Mouse (Mus musculus) midbrain, embryonic 10.5 days (tissue): ENCODE data around the gene Pgpep1l. TPM values are rescaled to one million over a fixed set of nuclear protein-coding genes. Genes with fewer than 3 reads are reported as not detected.
"Not testable (repeated sequence)": the region's sequence is repeated elsewhere in the genome, so short reads cannot be mapped to it uniquely, and the experiment has no call there.

Experiments
- DNase-seq: peaks from one replicate; pipeline ENCODE4 v3.0.0-alpha.2; 2017; ENCODE audit warnings: low spot score
- H3K27ac ChIP-seq: fragments of 300-500 bp; sonication (generic); replicated peaks from 2 replicates; pipeline ENCODE4 v1.5.1; 2016; ENCODE audit warnings: mild to moderate bottlenecking
- H3K27me3 ChIP-seq: fragments of 300-500 bp; sonication (generic); 2 replicates; pipeline ENCODE4 v1.6.1; 2016; ENCODE audit warnings: low read depth, mild to moderate bottlenecking; ENCODE audit not compliant: poor library complexity, severe bottlenecking
- H3K36me3 ChIP-seq: fragments of 300-500 bp; sonication (generic); 2 replicates; pipeline ENCODE4 v1.6.1; 2016; ENCODE audit warnings: mild to moderate bottlenecking, moderate library complexity
- H3K4me1 ChIP-seq: fragments of 300-500 bp; sonication (generic); 2 replicates; pipeline ENCODE4 v1.6.1; 2016
- H3K4me3 ChIP-seq: fragments of 300-500 bp; sonication (generic); 2 replicates; pipeline ENCODE4 v1.5.1; 2016; ENCODE audit warnings: mild to moderate bottlenecking, moderate library complexity
- H3K9me3 ChIP-seq: fragments of 300-500 bp; sonication (generic); replicated peaks from 2 replicates; pipeline ENCODE4 v1.6.1; 2016; ENCODE audit warnings: mild to moderate bottlenecking
- WGBS: fragments of 180-500 bp; shearing (Covaris S2); methylation state at CpG from one replicate; pipeline ENCODE4 v1.1.7; 2016; 5-methylcytosine and 5-hydroxymethylcytosine counted together
- polyA plus RNA-seq: library from polyadenylated mRNA; unstranded; fragments of >200 nt; fragmentation: Nextera tagmentation; extraction: Ambion mirVana; gene quantifications from 2 replicates; pipeline ENCODE4 v1.2.1, GENCODE M21; 2016

Pgpep1l gene
- polyA plus RNA-seq, 1 experiment from 2014 or later, result not detected

DNA sequence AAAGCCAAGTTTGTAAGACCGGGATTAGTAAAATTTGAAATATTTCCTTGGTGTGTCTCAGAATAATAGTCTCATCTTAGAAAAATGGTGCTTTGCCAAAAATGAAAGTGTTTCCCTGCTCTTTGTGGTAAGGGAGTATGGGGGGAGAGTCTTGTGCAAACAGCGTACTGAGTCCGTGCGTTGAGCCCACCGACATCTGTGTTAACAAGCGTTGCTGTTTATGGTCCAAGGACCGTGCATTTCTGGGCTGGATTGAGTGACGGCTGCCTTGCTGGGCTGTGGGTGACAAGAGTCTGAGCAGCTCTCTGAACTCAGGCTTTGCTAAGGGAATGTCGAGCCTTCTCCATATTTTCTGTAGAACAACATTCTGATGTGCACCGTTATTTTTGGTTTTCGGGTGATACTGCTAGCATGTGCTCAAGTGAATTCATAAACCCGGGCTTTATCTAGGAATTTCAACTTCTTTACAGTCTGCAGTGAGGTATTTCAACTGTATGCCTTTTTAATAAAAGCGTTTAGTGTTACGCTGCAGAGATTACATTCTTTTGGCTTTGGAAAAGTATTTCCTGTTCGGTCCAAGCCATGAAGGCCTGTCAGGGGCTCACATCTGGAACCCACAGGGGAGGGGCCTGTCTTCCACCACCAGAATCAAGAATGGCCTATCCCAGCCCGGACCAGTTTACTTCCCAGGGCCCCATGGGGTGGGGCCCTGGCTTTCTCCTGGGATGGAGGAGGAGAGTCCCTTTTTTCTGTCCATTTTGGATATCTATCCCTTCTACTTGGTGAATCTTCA lies 30.2 kb upstream of the Pgpep1l start:
- Histone ChIP-seq H3K27me3 (no peaks in the 10 kb centered on the region), H3K27ac (no peak overlapping the region), H3K4me1 (no peaks in the 10 kb centered on the region), H3K9me3 (no peaks in the 10 kb centered on the region), H3K4me3 (no peak overlapping the region), H3K36me3 (no peaks in the 10 kb centered on the region)
- no peak for DNase-seq
- 84% methylated on average over 16 of the region's 16 CpGs for WGBS

DNA sequence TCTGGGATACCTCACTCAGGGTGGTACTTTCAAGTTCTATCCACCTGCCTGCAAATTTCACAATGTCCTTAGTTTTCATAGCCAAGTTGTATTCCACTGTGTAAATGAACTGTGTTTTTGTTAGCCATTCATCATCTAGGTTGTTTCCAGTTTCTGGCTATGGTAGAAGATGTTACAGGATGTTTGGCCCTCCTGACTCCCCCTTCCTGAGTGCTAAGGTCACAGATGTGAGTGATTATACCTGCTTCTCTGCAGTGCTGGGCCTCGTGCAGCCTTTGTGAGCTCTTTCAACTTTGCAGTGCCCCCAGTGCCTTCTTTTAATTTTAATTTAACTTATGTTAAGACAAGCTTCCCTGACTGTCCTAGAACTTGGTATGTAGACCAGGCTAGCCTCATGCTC lies 27.6 kb upstream of the Pgpep1l start:
- no peak for DNase-seq
- Histone ChIP-seq H3K27ac (no peak overlapping the region), H3K9me3 (no peaks in the 10 kb centered on the region), H3K4me1 (no peaks in the 10 kb centered on the region), H3K4me3 (no peak overlapping the region), H3K27me3 (no peaks in the 10 kb centered on the region), H3K36me3 (no peaks in the 10 kb centered on the region)
- 57% methylated on average over 1 of the region's 1 CpGs for WGBS

DNA sequence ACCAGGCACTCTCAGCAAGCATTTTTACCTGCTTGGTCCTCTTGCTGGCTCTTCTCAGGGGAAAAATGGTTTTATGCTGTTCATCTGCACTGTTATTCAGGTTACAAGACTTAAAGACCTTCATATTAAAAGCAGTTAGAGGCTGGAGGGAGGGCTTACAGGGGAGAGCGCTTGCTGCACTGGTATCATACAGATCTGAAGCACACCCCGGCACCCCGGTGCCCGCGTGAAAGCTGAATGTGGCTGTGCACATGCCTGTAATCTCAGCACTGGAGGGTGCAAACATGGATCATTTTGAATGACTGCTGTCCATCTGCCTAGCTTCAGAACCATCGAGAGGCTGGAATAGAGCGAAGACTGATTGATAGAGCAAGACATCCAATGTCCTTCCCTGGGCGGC lies 25.0 kb upstream of the Pgpep1l start:
- H3K27ac ChIP-seq, result no peak overlapping the region
- H3K9me3 ChIP-seq, result no peaks in the 10 kb centered on the region
- DNase-seq, result no peak
- H3K4me1 ChIP-seq, result no peaks in the 10 kb centered on the region
- no peaks in the 10 kb centered on the region for H3K27me3 ChIP-seq
- WGBS, result 94% methylated on average over 8 of the region's 8 CpGs
- no peaks in the 10 kb centered on the region for H3K36me3 ChIP-seq
- no peak overlapping the region for H3K4me3 ChIP-seq

DNA sequence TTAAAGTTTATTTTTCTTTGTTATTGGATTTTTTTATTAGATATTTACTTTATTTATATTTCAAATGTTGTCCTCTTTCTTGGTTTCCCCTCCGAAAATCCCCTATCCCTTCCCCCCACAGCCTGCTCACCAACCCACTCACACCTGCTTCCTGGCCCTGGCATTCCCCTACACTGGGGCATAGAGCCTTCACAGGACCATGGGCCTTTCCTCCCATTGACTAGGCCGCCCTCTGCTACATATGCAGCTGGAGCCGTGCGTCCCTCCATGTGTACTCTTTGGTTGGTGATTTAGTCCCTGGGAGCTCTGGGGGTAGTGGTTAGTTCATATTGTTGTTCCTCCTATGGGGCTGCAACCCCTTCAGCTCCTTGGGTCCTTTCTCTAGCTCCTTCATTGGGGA lies 24.0 kb upstream of the Pgpep1l start:
- not testable (repeated sequence) for DNase-seq, H3K27ac ChIP-seq, H3K4me1 ChIP-seq, H3K27me3 ChIP-seq, H3K4me3 ChIP-seq, H3K36me3 ChIP-seq, H3K9me3 ChIP-seq
- WGBS, result 95% methylated on average over 4 of the region's 4 CpGs

DNA sequence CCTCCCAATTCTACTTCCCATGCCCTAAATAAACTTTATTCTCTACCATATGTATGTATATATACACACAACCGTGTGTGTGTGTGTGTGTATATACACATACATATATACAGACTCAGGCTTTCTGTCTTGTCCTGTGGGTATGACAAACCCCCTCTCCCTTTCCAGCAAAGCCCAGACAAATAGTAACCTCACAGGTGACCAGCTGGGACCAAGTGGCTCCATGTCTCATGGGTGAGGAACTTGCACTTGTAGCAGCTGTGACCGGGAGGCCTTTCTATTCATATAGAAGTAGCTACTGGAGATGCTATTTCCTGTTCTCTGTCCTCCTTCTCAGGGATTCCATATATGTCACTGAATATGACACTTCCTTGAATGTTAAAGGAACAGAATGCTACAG lies 23.5 kb upstream of the Pgpep1l start:
- no peak overlapping the region for H3K4me3 ChIP-seq
- H3K27me3 ChIP-seq, result no peaks in the 10 kb centered on the region
- H3K4me1 ChIP-seq, result no peaks in the 10 kb centered on the region
- no peak overlapping the region for H3K27ac ChIP-seq
- H3K9me3 ChIP-seq, result no peaks in the 10 kb centered on the region
- whole genome bisulfite sequencing, result 96% methylated on average over 2 of the region's 2 CpGs
- no peak for DNase-seq
- H3K36me3 ChIP-seq, result no peaks in the 10 kb centered on the region

DNA sequence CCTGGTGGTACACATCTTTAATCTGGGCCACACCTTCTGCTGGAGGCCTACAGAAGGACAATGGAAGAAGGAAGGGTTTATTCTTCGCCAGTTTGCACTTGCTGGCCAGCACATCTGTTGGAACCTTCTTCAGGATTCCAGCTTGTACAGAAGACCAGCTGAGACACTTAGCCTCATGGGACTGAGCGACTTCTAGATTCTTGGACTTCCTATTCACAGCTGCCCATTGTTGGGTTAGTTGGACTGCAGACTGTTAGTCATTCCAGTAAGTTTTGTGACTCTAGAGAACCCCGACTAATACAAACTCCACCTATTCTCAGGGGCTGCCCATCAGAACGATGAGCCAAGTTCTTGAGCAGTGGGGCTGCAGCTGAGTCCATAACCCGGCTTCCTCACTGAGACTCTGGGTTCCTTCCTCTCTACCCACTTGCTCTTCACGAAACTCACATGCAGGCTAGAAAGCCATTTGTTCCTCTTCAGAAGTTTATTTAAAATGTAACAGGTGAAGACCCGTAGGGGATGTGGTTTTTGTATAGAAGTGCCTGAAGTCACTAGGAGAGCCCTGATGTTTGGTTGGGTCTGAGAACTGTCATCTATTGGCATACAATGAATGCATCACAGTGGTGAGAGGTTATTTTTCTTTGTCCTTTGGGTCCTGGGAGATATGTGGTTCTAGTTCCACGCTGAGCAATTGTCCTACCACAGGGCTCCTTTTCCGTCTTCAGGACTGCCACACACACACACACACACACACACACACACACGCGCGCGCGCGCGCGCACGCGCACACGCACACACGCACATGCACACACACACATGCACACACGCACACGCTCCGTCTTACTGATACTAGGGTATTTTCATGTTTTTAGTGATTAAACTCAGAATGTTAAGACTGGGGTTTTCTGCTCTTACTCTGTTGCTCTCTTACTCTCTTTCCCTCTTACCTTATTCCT lies 22.8 kb upstream of the Pgpep1l start:
- Histone ChIP-seq H3K9me3 (no peaks in the 10 kb centered on the region), H3K36me3 (no peaks in the 10 kb centered on the region), H3K4me1 (no peaks in the 10 kb centered on the region), H3K4me3 (no peak overlapping the region), H3K27me3 (no peaks in the 10 kb centered on the region), H3K27ac (no peak overlapping the region)
- WGBS, result 97% methylated on average over 24 of the region's 24 CpGs
- no peak for DNase-seq

DNA sequence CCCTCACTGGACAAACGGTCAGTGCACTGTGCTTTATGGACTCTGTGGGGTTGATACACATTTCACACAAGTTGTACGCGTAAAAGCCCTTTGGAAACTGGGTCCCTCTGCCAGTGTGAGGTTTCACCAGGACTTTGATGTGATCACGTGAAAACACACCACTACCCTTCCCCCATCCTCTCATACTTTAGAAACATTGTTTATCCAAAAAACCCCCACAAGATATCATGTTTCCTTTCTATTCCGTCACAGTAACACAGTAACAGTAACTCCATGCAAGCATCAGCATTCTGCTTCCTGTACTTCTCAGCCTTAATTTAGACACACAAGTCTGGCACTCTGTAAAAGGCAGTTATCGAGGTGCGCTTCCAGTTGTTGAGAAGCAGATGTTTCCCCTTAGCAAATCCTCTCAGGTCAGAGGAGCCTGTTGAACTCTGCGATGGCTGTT lies 21.8 kb upstream of the Pgpep1l start:
- no peak overlapping the region for H3K27ac ChIP-seq
- no peak for DNase-seq
- 80% methylated on average over 8 of the region's 8 CpGs for WGBS
- H3K4me3 ChIP-seq, result no peak overlapping the region
- H3K27me3 ChIP-seq, result no peaks in the 10 kb centered on the region
- no peaks in the 10 kb centered on the region for H3K4me1 ChIP-seq
- no peaks in the 10 kb centered on the region for H3K36me3 ChIP-seq
- H3K9me3 ChIP-seq, result no peaks in the 10 kb centered on the region

DNA sequence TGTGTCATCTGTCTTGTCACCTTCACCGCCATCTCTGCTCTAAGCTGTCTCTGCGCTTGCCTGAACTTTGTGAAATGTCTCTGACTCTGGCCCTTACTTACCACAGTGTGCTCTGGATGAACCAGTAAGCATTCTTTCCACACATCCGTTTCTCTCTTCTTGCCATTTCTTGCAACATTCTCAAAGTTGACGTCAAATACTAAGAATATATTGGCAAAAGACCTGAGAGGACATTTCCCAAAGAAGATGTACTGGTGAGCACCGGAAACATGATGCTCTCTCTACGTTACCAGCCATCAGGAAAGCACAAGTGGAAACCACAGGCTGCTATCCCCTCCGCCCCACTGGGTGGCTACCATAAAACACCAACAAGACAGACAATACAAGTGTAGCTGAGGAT lies 19.7 kb upstream of the Pgpep1l start:
- no peak for DNase-seq
- 90% methylated on average over 7 of the region's 7 CpGs for WGBS
- no peaks in the 10 kb centered on the region for H3K36me3 ChIP-seq
- H3K27ac ChIP-seq, result no peak overlapping the region
- H3K27me3 ChIP-seq, result peaks cover 9% of the 10 kb centered on the region; the same call in 1 of the 2 replicates
- H3K9me3 ChIP-seq, result no peaks in the 10 kb centered on the region
- no peaks in the 10 kb centered on the region for H3K4me1 ChIP-seq
- H3K4me3 ChIP-seq, result no peak overlapping the region

DNA sequence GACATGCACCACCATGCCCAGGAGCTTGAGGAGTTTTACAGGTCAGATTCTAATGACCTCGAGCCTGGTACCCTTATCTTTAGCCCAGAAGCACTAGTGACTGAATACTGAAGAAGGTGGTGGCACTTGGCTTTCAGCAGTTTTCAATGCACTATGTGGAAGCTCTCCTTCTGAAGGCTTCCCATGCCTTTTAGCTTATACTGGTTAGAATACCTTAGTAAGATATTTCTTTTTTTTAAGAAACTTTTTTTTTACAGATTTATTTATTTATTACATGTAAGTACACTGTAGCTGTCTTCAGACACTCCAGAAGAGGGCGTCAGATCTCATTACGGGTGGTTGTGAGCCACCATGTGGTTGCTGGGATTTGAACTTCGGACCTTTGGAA lies 19.1 kb upstream of the Pgpep1l start:
- H3K27ac ChIP-seq, H3K4me1 ChIP-seq, H3K4me3 ChIP-seq, H3K9me3 ChIP-seq, H3K36me3 ChIP-seq, DNase-seq: not testable (repeated sequence)
- WGBS, result 88% methylated on average over 4 of the region's 4 CpGs
- peaks cover 15% of the 10 kb centered on the region for H3K27me3 ChIP-seq

DNA sequence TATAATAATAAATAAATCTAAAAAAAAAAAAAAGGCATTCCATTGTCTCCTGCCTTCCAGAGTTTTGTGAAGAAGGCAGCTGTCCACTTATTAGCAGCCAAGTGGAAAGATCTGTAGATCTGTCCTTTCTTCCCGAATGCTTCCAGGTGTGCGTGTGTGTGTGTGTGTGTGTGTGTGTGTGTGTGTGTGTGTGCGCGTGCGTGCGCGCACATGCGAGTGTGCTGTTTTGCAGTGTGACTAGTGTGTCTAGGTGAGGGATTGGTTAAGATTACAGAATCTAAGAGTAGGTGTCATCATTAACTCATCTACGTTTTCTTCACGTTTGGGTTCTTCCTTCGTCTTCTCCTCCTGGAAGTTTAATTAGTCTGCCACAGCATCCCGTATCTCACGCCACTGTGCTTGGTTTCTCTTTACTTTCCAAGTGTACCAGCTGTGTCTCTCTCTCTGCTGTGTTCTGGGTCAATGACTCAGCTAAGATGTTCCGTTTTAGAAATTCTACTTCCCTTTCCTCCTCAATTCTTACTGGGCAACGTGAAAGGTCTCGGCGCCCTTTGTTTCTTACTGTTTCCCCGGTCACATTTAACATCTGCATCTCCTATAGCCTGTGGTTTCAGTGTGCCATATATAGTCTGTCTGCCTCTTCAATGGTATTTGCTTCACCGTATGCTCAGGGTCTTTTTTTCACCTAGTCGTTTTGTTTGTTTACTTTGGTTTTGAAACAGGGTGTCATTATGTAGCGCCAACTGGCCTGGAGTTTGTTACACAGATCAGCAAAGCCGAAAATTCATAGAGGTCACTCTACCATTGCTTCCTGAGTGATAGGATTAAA lies 18.5 kb upstream of the Pgpep1l start:
- no peaks in the 10 kb centered on the region for H3K9me3 ChIP-seq
- no peak overlapping the region for H3K27ac ChIP-seq
- WGBS, result 87% methylated on average over 22 of the region's 22 CpGs
- no peak overlapping the region for H3K4me3 ChIP-seq
- H3K4me1 ChIP-seq, result no peaks in the 10 kb centered on the region
- peaks cover 20% of the 10 kb centered on the region for H3K27me3 ChIP-seq
- no peaks in the 10 kb centered on the region for H3K36me3 ChIP-seq
- DNase-seq, result no peak

DNA sequence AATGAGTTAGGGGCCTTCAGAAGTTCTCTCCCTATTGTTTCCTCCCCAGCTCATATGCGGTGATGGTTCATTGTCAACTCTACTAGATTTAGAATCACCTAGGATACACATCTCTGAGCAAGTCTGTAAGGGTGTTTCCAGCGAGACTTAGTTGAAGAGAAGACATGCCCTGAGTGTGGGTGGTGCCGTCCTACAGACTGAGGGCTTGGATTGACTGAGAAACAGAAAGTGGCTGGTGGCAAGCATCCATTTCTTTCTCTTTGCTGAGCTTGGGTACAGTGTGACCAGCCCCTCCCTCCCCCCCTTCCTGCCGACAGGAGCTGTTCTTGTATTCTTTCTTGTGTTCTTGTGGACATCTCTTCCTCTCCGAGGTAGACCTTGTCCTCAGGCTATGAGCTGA lies 17.3 kb upstream of the Pgpep1l start:
- Histone ChIP-seq H3K4me3 (no peak overlapping the region), H3K27ac (no peak overlapping the region), H3K9me3 (no peaks in the 10 kb centered on the region), H3K36me3 (no peaks in the 10 kb centered on the region), H3K27me3 (peaks cover 32% of the 10 kb centered on the region), H3K4me1 (peaks cover 6% of the 10 kb centered on the region)
- 81% methylated on average over 5 of the region's 5 CpGs for WGBS
- no peak for DNase-seq

DNA sequence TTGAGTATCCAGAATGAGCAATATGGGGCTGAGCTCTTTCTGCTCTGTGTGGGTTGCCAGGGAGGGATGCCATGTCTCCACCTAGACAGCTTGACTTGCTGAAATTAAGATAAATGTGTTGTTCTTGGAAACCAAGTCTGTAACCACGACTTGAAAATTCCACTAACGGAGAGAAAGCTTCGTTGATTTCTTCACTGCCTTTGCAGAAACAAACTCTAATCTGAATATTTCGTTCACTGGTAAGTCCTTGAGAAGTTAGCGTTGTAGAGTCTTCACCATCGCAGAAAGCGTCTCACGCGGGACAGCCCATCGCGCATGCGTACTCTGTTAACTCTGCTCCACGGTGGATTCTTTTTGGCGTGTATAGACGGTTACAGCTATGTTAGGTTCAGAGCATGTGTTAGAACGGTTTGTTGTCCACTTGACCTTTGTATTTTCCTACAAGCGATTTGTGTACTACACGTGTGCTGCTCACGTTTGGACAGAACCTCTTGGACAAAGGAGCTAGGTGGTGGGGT lies 16.4 kb upstream of the Pgpep1l start:
- Histone ChIP-seq H3K4me3 (no peak overlapping the region), H3K4me1 (peaks cover 15% of the 10 kb centered on the region), H3K9me3 (no peaks in the 10 kb centered on the region), H3K27ac (no peak overlapping the region), H3K36me3 (no peaks in the 10 kb centered on the region), H3K27me3 (peaks cover 41% of the 10 kb centered on the region)
- no peak for DNase-seq
- WGBS, result 95% methylated on average over 19 of the region's 19 CpGs
